Mouse (Mus musculus): ENCODE results near the gene Apoc1. TPM values are rescaled to one million over a fixed set of nuclear protein-coding genes. Genes with fewer than 3 reads are reported as not detected.

The Apoc1 gene
- polyA plus RNA-seq, 1 experiment from 2014 or later: 1.2 TPM

DNA sequence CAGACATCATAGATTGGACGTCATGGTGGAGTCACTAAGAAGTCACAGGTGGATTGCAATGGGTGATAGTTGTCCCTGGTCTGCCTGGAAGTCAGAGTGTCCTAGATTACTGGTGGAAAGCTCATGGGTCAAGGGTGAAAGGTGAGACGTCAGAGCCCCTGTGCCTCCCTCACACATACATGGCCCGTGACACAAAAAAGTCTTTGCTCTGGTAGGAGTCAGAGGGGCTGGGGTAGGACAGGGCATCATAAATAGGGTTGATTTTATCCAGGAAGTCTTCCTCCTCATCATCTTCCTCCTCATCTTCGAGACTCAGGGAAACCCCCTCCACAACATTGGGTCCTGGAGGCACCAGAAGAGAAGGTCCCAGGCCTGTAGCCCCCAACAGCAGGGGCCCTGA is 24.9 kb upstream of the Apoc1 start:
- peaks cover 19% of the 10 kb centered on the region for H3K4me1 ChIP-seq
- ATAC-seq (ENCODE audit: low FRiP score): no peak
- H3K9ac ChIP-seq: no peak overlapping the region; the same call in 1 of the 2 replicates
- no peak overlapping the region for H3K27ac ChIP-seq
- H3K27me3 ChIP-seq: no peaks in the 10 kb centered on the region
- no peak overlapping the region for H3K4me3 ChIP-seq (replicated peaks)
- peaks cover 16% of the 10 kb centered on the region for H3K9me3 ChIP-seq
- 96% methylated on average over 4 of the region's 4 CpGs for WGBS
- peaks cover 36% of the 10 kb centered on the region for H3K36me3 ChIP-seq (replicated peaks)
- no peak overlapping the region for H3K4me2 ChIP-seq

DNA sequence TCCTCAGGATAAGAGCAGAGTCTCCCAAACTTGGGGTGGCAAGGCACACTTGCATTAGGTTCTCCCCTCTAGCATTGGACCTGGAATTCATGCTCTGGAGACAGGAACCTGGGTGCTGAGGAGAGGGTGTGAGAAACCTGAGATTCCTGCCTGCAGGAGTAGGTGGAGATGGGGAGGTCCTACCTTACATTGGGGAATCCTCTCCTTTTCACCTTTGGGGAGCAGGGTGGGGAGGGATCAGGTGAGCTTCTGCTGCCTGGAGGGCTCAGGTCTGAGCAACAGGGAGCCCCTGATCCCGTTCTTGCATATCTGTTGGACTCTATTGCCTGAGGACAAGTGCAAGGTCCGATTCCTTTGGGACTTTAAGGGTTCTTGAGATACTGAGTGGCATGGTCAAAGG is 24.4 kb upstream of the Apoc1 start:
- H3K27ac ChIP-seq: peak overlapping the region; percentile 91
- no peak overlapping the region; the same call in 1 of the 2 replicates for H3K4me3 ChIP-seq (replicated peaks)
- 0 out of 2 replicates have a peak overlapping the region, but pooled peaks have one; percentile 40 for H3K9ac ChIP-seq
- peaks cover 19% of the 10 kb centered on the region for H3K4me1 ChIP-seq
- ATAC-seq (ENCODE audit: low FRiP score): no peak
- H3K9me3 ChIP-seq: peaks cover 15% of the 10 kb centered on the region
- H3K36me3 ChIP-seq (replicated peaks): peaks cover 39% of the 10 kb centered on the region
- 84% methylated on average over 2 of the region's 2 CpGs for WGBS
- no peaks in the 10 kb centered on the region for H3K27me3 ChIP-seq
- peak overlapping the region; percentile 52 for H3K4me2 ChIP-seq

GRCm38 (mm10) chr7:19716055-19716682 is 23.7 kb upstream of the Apoc1 start:
- no peak for ATAC-seq (ENCODE audit: low FRiP score)

GRCm38 (mm10) chr7:19715239-19716054 is 23.0 kb upstream of the Apoc1 start, which contains the start of gene Tomm40:
Gene Tomm40, minus strand, starts transcription at chr7:19715438.
- H3K27ac ChIP-seq: peak within 1 kb of the TSS; percentile 91
- H3K27me3 ChIP-seq: no peaks in the 10 kb centered on the region
- WGBS: under 1% methylated on average over 58 of the region's 59 CpGs
- H3K9ac ChIP-seq: peak within 1 kb of the TSS; percentile 94
- H3K4me2 ChIP-seq: peak within 1 kb of the TSS; percentile 97
- H3K36me3 ChIP-seq (replicated peaks): peaks cover 38% of the 10 kb centered on the region
- peak within 1 kb of the TSS; percentile 99 for H3K4me3 ChIP-seq (replicated peaks)
- ATAC-seq (ENCODE audit: low FRiP score): peak; percentile 99
- peaks cover 19% of the 10 kb centered on the region for H3K4me1 ChIP-seq
- peaks cover 2% of the 10 kb centered on the region for H3K9me3 ChIP-seq

More at GRCm38 (mm10) chr7:19716055-19716682, 23.7 kb upstream of the Apoc1 start:
- Histone ChIP-seq H3K27ac (peak overlapping the region; percentile 91), H3K9me3 (peaks cover 9% of the 10 kb centered on the region), H3K27me3 (no peaks in the 10 kb centered on the region), H3K9ac (peak overlapping the region; percentile 40), H3K4me2 (peak overlapping the region; percentile 52), H3K36me3 (replicated peaks) (peaks cover 38% of the 10 kb centered on the region), H3K4me3 (replicated peaks) (peak overlapping the region; percentile 36), H3K4me1 (peaks cover 19% of the 10 kb centered on the region)
- 7% methylated on average over 18 of the region's 18 CpGs for WGBS

- Histone ChIP-seq H3K27me3 (no peaks in the 10 kb centered on the region), H3K9ac (peak overlapping the region; percentile 94), H3K4me3 (replicated peaks) (peak overlapping the region; percentile 99), H3K27ac (peak overlapping the region; percentile 78), H3K4me2 (peak overlapping the region; percentile 97), H3K36me3 (replicated peaks) (peaks cover 42% of the 10 kb centered on the region), H3K9me3 (no peaks in the 10 kb centered on the region), H3K4me1 (peaks cover 19% of the 10 kb centered on the region)
- 0% methylated on average over 39 of the region's 39 CpGs for WGBS
- ATAC-seq (ENCODE audit: low FRiP score): no peak
These were observed 22.4 kb upstream of the Apoc1 start for GRCm38 (mm10) chr7:19714836-19715235.

DNA sequence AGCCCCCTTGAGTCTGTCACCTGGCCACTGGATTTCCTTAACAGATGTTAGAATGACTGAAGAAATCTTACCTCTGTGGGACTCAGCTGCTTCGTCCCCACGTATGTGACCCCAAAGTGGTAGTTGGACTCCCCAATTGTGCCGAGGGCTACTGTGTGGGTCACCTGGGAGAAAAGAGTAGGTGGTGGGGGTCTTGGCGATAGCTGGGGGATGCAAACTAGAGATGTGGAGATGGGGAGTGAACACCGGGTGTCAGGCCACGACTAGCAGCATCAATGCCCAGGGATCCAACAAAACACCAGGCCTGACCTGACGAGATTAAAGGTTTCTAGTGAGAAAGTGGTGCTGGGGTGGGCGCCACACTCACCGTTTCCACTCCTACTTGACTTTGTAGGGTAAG is 21.1 kb upstream of the Apoc1 start:
- H3K4me1 ChIP-seq: peaks cover 19% of the 10 kb centered on the region
- no peak overlapping the region for H3K9ac ChIP-seq
- peaks cover 54% of the 10 kb centered on the region for H3K36me3 ChIP-seq (replicated peaks)
- H3K9me3 ChIP-seq: no peaks in the 10 kb centered on the region
- no peaks in the 10 kb centered on the region for H3K27me3 ChIP-seq
- 87% methylated on average over 9 of the region's 9 CpGs for WGBS
- peak overlapping the region; percentile 97; the same call in 1 of the 2 replicates for H3K4me2 ChIP-seq
- no peak for ATAC-seq (ENCODE audit: low FRiP score)
- no peak overlapping the region for H3K27ac ChIP-seq
- peak overlapping the region; percentile 99; the same call in 1 of the 2 replicates for H3K4me3 ChIP-seq (replicated peaks)

- H3K9me3 ChIP-seq: no peaks in the 10 kb centered on the region
- no peak overlapping the region for H3K9ac ChIP-seq
- no peak overlapping the region for H3K4me2 ChIP-seq
- H3K36me3 ChIP-seq (replicated peaks): peaks cover 57% of the 10 kb centered on the region
- no peaks in the 10 kb centered on the region for H3K27me3 ChIP-seq
- H3K4me1 ChIP-seq: peaks cover 19% of the 10 kb centered on the region
- ATAC-seq (ENCODE audit: low FRiP score): no peak
- WGBS: 58% methylated on average over 4 of the region's 4 CpGs
- H3K27ac ChIP-seq: no peak overlapping the region
- no peak overlapping the region for H3K4me3 ChIP-seq (replicated peaks)
These were observed 20.7 kb upstream of the Apoc1 start for GRCm38 (mm10) chr7:19713196-19713595.

DNA sequence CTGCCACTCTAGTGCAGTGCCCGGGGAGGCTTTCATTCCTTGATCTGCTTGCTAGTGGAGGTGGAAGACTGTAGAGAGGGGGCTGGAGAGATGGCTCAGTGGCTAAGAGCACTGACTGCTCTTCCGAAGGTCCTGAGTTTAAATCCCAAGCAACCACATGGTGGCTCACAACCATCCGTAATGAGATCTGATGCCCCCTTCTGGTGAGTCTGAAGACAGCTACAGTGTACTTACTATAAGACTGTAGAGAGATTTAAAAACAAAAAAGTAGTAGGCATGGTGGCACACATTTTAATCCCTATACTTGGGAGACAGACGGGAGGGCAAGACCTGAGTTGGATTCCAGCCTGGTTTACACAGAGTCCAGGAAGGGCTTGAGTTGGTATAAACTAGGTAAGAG is 20.0 kb upstream of the Apoc1 start:
- no peak overlapping the region for H3K27ac ChIP-seq
- peaks cover 19% of the 10 kb centered on the region for H3K4me1 ChIP-seq
- H3K4me3 ChIP-seq (replicated peaks): no peak overlapping the region
- ATAC-seq (ENCODE audit: low FRiP score): no peak
- no peak overlapping the region for H3K4me2 ChIP-seq
- peaks cover 62% of the 10 kb centered on the region for H3K36me3 ChIP-seq (replicated peaks)
- H3K9me3 ChIP-seq: no peaks in the 10 kb centered on the region
- no peaks in the 10 kb centered on the region for H3K27me3 ChIP-seq
- 72% methylated on average over 4 of the region's 4 CpGs for WGBS
- no peak overlapping the region for H3K9ac ChIP-seq

DNA sequence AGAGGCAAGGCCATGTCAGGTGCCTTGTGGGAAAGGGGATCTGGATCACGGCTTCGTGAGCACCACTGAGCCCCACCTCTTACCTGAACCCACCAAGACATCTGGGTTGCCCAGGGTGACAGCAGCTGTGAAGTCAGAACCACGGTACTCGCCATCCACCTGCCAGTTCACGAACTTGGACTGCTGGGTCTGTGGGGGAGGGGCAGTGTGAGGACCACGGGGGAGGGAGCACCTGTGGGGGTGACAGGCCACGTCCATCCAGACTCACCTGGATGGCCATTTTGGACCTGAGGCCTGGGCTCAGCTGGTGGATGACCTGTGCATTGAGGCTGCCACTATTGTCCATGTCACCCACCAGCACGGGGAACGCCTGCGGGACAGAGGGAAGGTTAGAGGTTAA is 18.2 kb upstream of the Apoc1 start:
- no peaks in the 10 kb centered on the region for H3K27me3 ChIP-seq
- no peak overlapping the region for H3K4me3 ChIP-seq (replicated peaks)
- no peak overlapping the region for H3K27ac ChIP-seq
- no peaks in the 10 kb centered on the region for H3K9me3 ChIP-seq
- H3K4me1 ChIP-seq: peaks cover 13% of the 10 kb centered on the region
- WGBS: 94% methylated on average over 10 of the region's 10 CpGs
- peaks cover 70% of the 10 kb centered on the region for H3K36me3 ChIP-seq (replicated peaks)
- no peak overlapping the region for H3K9ac ChIP-seq
- ATAC-seq (ENCODE audit: low FRiP score): no peak
- H3K4me2 ChIP-seq: no peak overlapping the region

- H3K4me1 ChIP-seq: peaks cover 3% of the 10 kb centered on the region
- ATAC-seq (ENCODE audit: low FRiP score): no peak
- H3K9ac ChIP-seq: no peak overlapping the region
- no peak overlapping the region for H3K27ac ChIP-seq
- H3K9me3 ChIP-seq: no peaks in the 10 kb centered on the region
- H3K27me3 ChIP-seq: no peaks in the 10 kb centered on the region
- H3K4me3 ChIP-seq (replicated peaks): no peak overlapping the region
- 95% methylated on average over 7 of the region's 7 CpGs for WGBS
- peaks cover 69% of the 10 kb centered on the region for H3K36me3 ChIP-seq (replicated peaks)
- no peak overlapping the region for H3K4me2 ChIP-seq
These were observed 12.8 kb upstream of the Apoc1 start for GRCm38 (mm10) chr7:19705271-19705670.

- Histone ChIP-seq H3K27me3 (no peaks in the 10 kb centered on the region), H3K36me3 (replicated peaks) (peaks cover 63% of the 10 kb centered on the region), H3K27ac (no peak overlapping the region), H3K4me2 (no peak overlapping the region), H3K4me3 (replicated peaks) (no peak overlapping the region), H3K9me3 (no peaks in the 10 kb centered on the region), H3K4me1 (peaks cover 5% of the 10 kb centered on the region), H3K9ac (no peak overlapping the region)
- 87% methylated on average over 4 of the region's 4 CpGs for WGBS
- ATAC-seq (ENCODE audit: low FRiP score): no peak
These were observed 12.0 kb upstream of the Apoc1 start for GRCm38 (mm10) chr7:19704475-19704874.

DNA sequence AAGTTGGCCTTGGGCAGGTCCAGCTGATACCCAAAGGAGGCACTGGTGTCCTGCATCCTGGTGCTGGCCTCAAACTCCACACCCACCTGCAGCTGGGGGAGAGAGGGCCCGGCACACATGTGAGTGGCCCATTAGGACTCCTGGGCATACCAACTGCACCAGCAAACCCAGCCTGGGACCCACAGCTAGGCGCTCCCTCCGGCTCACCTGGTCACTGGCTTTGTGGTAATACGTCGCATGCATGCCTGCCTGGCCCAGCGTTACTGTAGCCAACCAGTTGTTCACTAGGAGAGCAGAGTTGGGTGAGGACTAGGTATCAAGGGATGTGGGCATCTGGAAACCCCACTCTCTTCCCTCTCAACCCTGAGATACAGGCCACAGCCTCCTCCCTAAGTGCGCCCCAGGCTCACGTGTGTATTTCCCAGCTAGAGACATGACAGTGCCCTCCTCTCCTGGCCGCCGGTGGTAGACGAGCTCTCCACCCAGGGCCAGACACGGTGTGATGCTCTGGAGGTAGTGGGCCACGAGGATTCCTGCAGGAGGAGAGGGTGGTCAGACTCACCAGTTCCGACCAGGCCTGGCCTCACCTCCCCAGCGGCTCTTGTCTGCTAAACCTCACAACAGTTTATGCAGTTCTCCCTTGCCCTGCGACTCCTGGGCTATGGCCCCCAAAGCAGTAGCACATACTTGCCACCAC is 10.5 kb upstream of the Apoc1 start:
- no peak overlapping the region for H3K4me2 ChIP-seq
- peaks cover 20% of the 10 kb centered on the region for H3K4me1 ChIP-seq
- H3K27me3 ChIP-seq: 0 out of 2 replicates have a peak, but pooled peaks cover 4% of the 10 kb centered on the region
- H3K9ac ChIP-seq: no peak overlapping the region
- H3K4me3 ChIP-seq (replicated peaks): no peak overlapping the region
- 93% methylated on average over 16 of the region's 16 CpGs for WGBS
- no peak overlapping the region for H3K27ac ChIP-seq
- H3K36me3 ChIP-seq (replicated peaks): peaks cover 50% of the 10 kb centered on the region
- H3K9me3 ChIP-seq: no peaks in the 10 kb centered on the region
- no peak for ATAC-seq (ENCODE audit: low FRiP score)

Measured in forebrain, embryonic 12.5 days (tissue).